Mouse (Mus musculus) forebrain, embryonic 13.5 days (tissue): Measurements from ENCODE around the gene Ankrd23. TPM values are rescaled to one million over a fixed set of nuclear protein-coding genes. Genes with fewer than 3 reads are reported as not detected.
A peak's percentile ranks its signal among the peaks of the same experiment; 100 is the strongest.
"Not testable (repeated sequence)": the region's sequence is repeated elsewhere in the genome, so short reads cannot be mapped to it uniquely, and the experiment has no call there.

ENCODE experiments used
- ATAC-seq: fragments of 200-750 bp; cut with Nextera tagmentation; 2 replicates; pipeline ENCODE4 v1.8.0; 2017
- H3K27ac ChIP-seq: fragments of 300-500 bp; sonication (generic); 2 replicates; pipeline ENCODE4 v1.5.1; 2015; ENCODE audit warnings: inconsistent platforms, mild to moderate bottlenecking, moderate library complexity
- H3K27me3 ChIP-seq: fragments of 300-500 bp; sonication (generic); 2 replicates; pipeline ENCODE4 v1.6.1; 2015; ENCODE audit warnings: mild to moderate bottlenecking, inconsistent platforms
- H3K36me3 ChIP-seq: fragments of 300-500 bp; sonication (generic); 2 replicates; pipeline ENCODE4 v1.6.1; 2015; ENCODE audit warnings: mild to moderate bottlenecking, inconsistent platforms; ENCODE audit not compliant: poor library complexity, severe bottlenecking
- H3K4me1 ChIP-seq: fragments of 300-500 bp; sonication (generic); 2 replicates; pipeline ENCODE4 v1.6.1; 2015; ENCODE audit warnings: inconsistent platforms
- H3K4me2 ChIP-seq: fragments of 300-500 bp; sonication (generic); 2 replicates; pipeline ENCODE4 v1.6.1; 2015; ENCODE audit warnings: inconsistent platforms, mild to moderate bottlenecking, moderate library complexity
- H3K4me3 ChIP-seq: fragments of 300-500 bp; sonication (generic); 2 replicates; pipeline ENCODE4 v1.5.1; 2015; ENCODE audit warnings: mild to moderate bottlenecking, inconsistent platforms
- H3K9ac ChIP-seq: fragments of 300-500 bp; sonication (generic); 2 replicates; pipeline ENCODE4 v1.6.1; 2015; ENCODE audit warnings: mild to moderate bottlenecking, inconsistent platforms
- H3K9me3 ChIP-seq: fragments of 300-500 bp; sonication (generic); replicated peaks from 2 replicates; pipeline ENCODE4 v1.6.1; 2016; ENCODE audit warnings: inconsistent platforms
- WGBS: fragments of 180-500 bp; shearing (Covaris S2); methylation state at CpG from one replicate; pipeline ENCODE4 v1.1.7; 2015; 5-methylcytosine and 5-hydroxymethylcytosine counted together
- polyA plus RNA-seq: library from polyadenylated mRNA; unstranded; fragments of >200 nt; fragmentation: Nextera tagmentation; extraction: Ambion mirVana; gene quantifications from 2 replicates; pipeline ENCODE4 v1.2.1, GENCODE M21; 2015

Ankrd23 gene
- polyA plus RNA-seq, result 11.3 and 12.3 TPM in 2 replicates

DNA sequence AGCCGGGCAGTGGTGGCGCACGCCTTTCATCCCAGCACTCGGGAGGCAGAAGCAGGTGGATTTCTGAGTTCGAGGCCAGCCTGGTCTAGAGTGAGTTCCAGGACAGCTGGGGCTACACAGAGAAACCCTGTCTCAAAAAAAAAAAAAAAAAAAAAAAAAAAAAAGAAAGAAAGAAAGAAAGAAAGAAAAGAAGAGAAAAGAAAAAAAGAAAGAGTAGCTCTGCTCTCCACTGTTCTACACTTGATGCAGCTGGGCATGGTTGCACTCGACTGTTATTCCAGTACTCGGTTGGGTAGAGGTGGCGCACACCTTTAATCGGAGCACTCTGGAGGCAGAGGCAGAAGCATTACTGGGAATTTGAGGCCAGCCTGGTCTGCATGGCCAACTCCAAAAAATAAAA lies at the start of gene Ankrd23:
Ankrd23 (minus strand) TSS at position 101 of the 400 bp plus-strand sequence.
- H3K4me2 ChIP-seq, H3K27me3 ChIP-seq, H3K4me1 ChIP-seq, H3K9ac ChIP-seq, ATAC-seq, H3K4me3 ChIP-seq, H3K9me3 ChIP-seq: not testable (repeated sequence)
- Histone ChIP-seq H3K27ac (peak within 1 kb of the TSS; percentile 44; the same call in 1 of the 2 replicates), H3K36me3 (peaks cover 31% of the 10 kb centered on the region)
- WGBS, result 95% methylated on average over 9 of the region's 9 CpGs

DNA sequence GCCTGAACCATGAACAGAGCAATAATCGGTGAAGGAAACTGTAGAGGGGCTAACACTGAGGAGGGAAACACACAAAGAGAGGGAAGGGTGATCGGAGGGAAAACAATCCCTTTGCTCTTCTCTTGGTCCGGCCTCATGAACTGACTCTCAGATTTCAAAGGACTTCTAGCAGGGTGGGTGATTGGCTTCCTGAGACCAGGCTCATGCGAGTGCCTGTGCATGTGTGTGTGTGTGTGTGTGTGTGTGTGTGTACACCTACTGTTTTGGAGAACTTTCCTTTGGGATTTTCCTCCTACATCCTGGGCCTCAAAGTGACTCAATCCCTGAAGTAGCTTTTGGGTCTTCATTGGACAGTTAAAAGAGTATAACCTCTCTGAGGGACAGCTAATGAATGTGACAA lies 49.6 kb upstream of the Ankrd23 start:
- Histone ChIP-seq H3K9me3 (no peaks in the 10 kb centered on the region), H3K4me1 (peaks cover 2% of the 10 kb centered on the region), H3K4me2 (no peak overlapping the region), H3K36me3 (no peaks in the 10 kb centered on the region), H3K9ac (no peak overlapping the region), H3K4me3 (no peak overlapping the region), H3K27me3 (peaks cover 78% of the 10 kb centered on the region), H3K27ac (no peak overlapping the region)
- no peak for ATAC-seq
- WGBS, result 28% methylated on average over 4 of the region's 4 CpGs

DNA sequence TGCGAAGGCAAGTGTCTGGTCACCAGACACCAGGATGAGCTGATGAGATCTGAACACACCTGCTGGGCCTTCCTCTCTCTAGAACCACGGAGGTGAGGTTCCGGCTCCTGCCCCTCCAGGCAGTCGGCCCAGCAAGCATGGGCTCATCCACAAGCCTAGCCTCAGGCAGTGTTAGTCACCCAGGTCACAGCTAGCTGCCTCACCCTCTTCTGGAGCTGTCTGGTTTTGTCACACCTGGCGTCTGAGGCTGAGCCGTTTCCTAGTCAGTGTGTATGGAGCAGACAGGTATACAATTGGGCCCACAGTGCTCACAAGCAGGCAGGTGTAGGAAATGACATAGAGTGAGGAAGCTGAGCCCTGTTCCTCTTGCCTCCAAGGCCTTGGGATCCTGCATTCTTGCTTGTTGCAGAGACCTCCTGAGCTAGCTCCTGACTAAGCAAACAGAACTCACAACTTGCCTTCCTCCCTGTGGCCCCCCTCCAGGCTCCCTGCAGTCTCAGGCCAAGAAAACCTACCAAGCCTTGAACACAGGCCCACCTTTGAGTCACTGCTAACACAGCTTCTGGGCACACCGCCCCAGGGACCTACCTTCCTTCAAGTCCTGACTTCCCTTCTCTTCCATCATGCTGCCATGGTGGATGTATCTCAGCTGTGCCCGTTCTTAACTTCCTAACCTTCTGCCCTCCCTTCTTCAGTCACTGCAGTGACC lies 46.9 kb upstream of the Ankrd23 start:
- no peak for ATAC-seq
- H3K27me3 ChIP-seq, result peaks cover 78% of the 10 kb centered on the region

DNA sequence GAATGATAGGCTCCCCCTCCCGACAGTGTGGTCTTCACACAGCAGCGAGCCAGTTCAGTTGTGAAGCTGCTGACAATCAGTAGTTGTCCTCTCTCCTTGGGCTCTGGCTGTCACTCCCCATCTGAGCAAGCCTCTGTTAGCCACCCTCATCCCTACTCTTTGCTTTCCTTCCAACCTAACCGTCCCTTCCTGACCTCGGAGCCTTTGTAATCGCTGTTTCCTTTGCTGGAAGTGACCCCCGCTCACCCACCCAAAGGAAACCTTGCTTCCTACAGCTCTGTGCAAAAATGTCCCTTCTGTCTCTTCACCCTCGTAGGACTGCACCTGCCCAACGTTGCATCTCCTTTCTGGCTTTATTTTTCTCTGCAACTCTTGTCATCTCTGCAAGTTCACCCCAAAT lies 45.5 kb upstream of the Ankrd23 start:
- ATAC-seq, result no peak
- WGBS, result 77% methylated on average over 8 of the region's 8 CpGs

More for the DNA sequence above, 46.9 kb upstream of the Ankrd23 start:
- Histone ChIP-seq H3K4me1 (peaks cover 23% of the 10 kb centered on the region), H3K27ac (no peak overlapping the region), H3K9ac (no peak overlapping the region), H3K4me3 (no peak overlapping the region), H3K9me3 (no peaks in the 10 kb centered on the region), H3K36me3 (no peaks in the 10 kb centered on the region), H3K4me2 (no peak overlapping the region)
- WGBS, result 86% methylated on average over 8 of the region's 8 CpGs

DNA sequence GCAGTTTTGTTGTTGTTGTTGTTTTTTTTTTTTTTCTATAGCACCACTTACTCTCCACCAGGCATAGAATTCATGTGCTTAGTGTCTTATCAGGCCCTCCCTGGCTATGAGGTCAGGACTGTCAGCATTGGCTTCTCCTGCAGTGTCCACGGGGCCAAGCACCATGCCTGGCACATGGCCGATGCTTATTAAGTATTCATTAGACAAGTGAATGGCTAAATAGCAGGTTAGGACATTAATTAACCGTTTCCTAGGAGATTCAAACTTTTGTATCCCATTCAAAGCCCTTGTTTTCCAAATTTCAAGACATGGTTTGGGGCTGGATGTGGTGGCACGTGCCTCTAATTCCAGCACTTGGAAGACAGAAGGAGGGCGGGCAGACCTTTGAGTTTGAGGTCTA lies 44.6 kb upstream of the Ankrd23 start:
- Histone ChIP-seq H3K9ac (no peak overlapping the region), H3K9me3 (no peaks in the 10 kb centered on the region), H3K4me1 (peaks cover 23% of the 10 kb centered on the region), H3K4me2 (no peak overlapping the region), H3K27ac (peak overlapping the region; percentile 87), H3K27me3 (peaks cover 80% of the 10 kb centered on the region), H3K36me3 (no peaks in the 10 kb centered on the region), H3K4me3 (no peak overlapping the region)
- ATAC-seq, result no peak
- 19% methylated on average over 5 of the region's 5 CpGs for WGBS

More for the DNA sequence above, 45.5 kb upstream of the Ankrd23 start:
- Histone ChIP-seq H3K9me3 (no peaks in the 10 kb centered on the region), H3K4me2 (no peak overlapping the region), H3K27me3 (peaks cover 83% of the 10 kb centered on the region), H3K36me3 (no peaks in the 10 kb centered on the region), H3K27ac (no peak overlapping the region), H3K4me1 (peaks cover 23% of the 10 kb centered on the region), H3K9ac (no peak overlapping the region), H3K4me3 (no peak overlapping the region)

DNA sequence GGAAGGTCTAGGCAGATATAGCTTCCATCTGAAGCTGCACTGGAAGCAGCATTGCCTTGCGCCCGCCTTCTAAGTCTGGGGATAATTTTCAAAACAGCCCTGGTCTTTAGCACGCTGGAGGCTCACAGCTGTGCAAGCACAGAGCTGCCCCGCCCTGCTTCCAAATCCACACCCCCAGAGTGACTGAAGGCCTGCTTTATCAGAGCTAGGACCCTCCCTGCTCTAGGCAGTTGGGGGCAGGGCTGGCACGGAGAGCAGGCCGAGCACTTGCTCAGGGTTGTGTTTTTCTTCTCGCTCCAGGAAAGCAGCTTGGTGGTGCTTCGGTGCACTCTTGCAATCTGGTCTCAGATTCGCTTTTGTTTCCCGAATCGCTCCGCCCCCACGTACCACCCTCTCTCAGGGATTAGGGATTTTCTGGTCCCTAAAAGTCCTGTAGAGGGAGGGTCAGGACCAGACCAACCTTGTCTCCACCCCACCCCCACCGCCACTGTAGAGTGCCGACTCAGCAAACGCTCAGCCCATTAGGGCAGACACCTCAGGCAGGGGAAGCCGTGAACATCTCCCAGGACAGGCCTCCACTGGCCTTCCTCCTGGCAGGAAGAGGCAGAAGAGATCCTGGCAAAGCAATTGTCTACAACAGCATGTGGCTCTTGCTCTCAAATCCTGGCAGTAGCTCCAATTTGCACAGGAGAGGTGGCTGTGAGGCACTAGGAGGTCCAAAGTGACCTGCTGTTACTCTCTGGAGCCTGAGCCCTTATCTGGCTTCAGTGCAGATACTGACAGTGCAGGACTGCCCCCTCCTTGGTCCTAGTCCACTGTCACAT lies 43.9 kb upstream of the Ankrd23 start:
- 0 out of 2 replicates have a peak overlapping the region, but pooled peaks have one; percentile 6 for H3K4me3 ChIP-seq
- peak; percentile 92 for ATAC-seq
- WGBS, result 2% methylated on average over 17 of the region's 17 CpGs

DNA sequence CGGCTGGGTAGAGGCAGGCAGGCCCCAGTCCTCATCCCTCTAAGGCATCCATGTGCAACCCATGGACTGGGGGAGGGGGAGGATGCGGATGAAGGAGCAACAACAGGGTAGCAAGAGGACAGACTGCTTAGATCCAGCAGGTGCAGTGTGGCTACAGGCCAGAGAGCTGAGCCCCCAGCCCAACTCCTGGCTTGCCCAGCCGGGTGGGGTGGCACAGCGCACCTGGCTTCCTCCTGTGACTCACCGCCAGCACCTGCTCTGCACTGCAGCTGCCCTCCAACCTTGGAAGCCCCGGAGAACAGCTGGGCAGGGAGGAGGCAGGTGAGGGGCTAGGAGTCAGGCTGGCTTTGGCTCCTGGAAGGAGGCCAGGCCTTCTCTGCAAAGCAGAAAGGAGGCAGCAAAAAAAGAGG lies 43.3 kb upstream of the Ankrd23 start:
- peak overlapping the region; percentile 22 for H3K9ac ChIP-seq
- WGBS, result 17% methylated on average over 6 of the region's 6 CpGs
- H3K4me2 ChIP-seq, result peak overlapping the region; percentile 49
- peaks cover 67% of the 10 kb centered on the region for H3K27me3 ChIP-seq
- peak; percentile 62 for ATAC-seq
- H3K9me3 ChIP-seq, result no peaks in the 10 kb centered on the region
- peaks cover 23% of the 10 kb centered on the region for H3K4me1 ChIP-seq
- H3K4me3 ChIP-seq, result no peak overlapping the region
- no peaks in the 10 kb centered on the region for H3K36me3 ChIP-seq
- H3K27ac ChIP-seq, result peak overlapping the region; percentile 87

More for the DNA sequence above, 43.9 kb upstream of the Ankrd23 start:
- Histone ChIP-seq H3K9me3 (no peaks in the 10 kb centered on the region), H3K9ac (peak overlapping the region; percentile 22), H3K36me3 (no peaks in the 10 kb centered on the region), H3K27me3 (peaks cover 73% of the 10 kb centered on the region), H3K4me2 (peak overlapping the region; percentile 49), H3K4me1 (peaks cover 23% of the 10 kb centered on the region), H3K27ac (peak overlapping the region; percentile 87)

DNA sequence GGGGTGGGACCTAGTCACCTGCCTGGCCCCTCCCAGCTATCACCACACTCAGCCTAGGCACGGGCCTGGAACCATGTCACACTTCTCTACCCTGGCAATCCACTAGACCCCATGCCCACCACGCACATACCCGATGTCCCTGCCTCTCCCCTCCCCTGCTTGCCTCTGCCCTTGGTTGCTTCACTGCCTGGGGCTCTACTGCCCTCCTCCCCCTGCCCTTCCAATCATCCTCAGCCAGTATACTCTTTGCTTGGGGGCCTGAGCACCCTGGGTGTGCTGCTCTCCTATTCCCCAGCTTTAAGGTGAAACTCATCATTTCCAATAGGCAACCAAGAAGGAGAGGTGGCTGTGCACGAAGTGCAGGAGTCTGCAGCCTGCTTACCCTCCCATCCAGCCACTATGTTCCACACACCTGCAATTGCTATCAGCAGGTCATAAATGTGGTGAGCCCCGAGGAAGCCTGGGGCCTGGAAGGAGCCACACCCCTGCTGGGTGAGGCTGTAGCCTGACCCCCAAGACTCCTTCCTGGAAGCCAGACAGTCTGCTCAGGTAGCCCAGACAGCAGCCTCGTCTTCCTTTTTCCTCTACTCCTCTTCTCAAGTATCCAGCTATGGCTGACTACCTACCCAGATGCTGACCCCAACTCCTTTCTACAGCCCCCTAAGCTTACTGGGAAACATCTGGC lies 40.5 kb upstream of the Ankrd23 start:
- no peak for ATAC-seq
- WGBS, result 74% methylated on average over 6 of the region's 6 CpGs
- Histone ChIP-seq H3K4me2 (no peak overlapping the region), H3K4me3 (no peak overlapping the region), H3K4me1 (peaks cover 29% of the 10 kb centered on the region), H3K9me3 (no peaks in the 10 kb centered on the region), H3K36me3 (no peaks in the 10 kb centered on the region), H3K27ac (no peak overlapping the region), H3K9ac (no peak overlapping the region), H3K27me3 (peaks cover 46% of the 10 kb centered on the region)

DNA sequence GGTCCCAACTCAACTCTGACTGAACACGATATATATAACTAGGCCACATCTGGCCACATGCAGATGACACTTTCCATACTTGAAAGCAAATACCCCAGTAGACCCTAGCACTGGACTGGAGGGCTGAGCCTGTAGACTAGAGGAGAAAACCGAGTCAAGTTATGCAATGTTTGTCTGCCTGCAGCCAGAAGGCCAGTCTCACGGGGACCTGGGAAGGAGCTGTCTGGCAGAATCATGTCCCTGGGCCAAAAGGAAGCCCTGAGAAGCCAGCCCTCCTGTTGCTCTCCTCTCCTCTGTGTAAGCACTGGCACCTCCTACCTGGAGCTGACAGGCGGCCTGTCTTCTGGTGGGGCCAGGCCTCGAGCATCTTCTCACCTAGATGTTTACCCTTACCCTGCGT lies 38.7 kb upstream of the Ankrd23 start:
- peaks cover 40% of the 10 kb centered on the region for H3K27me3 ChIP-seq
- no peaks in the 10 kb centered on the region for H3K36me3 ChIP-seq
- 66% methylated on average over 6 of the region's 6 CpGs for WGBS
- H3K9me3 ChIP-seq, result no peaks in the 10 kb centered on the region
- no peak overlapping the region for H3K4me2 ChIP-seq
- no peak for ATAC-seq
- no peak overlapping the region for H3K9ac ChIP-seq
- H3K4me3 ChIP-seq, result no peak overlapping the region
- H3K4me1 ChIP-seq, result peaks cover 18% of the 10 kb centered on the region
- no peak overlapping the region for H3K27ac ChIP-seq

DNA sequence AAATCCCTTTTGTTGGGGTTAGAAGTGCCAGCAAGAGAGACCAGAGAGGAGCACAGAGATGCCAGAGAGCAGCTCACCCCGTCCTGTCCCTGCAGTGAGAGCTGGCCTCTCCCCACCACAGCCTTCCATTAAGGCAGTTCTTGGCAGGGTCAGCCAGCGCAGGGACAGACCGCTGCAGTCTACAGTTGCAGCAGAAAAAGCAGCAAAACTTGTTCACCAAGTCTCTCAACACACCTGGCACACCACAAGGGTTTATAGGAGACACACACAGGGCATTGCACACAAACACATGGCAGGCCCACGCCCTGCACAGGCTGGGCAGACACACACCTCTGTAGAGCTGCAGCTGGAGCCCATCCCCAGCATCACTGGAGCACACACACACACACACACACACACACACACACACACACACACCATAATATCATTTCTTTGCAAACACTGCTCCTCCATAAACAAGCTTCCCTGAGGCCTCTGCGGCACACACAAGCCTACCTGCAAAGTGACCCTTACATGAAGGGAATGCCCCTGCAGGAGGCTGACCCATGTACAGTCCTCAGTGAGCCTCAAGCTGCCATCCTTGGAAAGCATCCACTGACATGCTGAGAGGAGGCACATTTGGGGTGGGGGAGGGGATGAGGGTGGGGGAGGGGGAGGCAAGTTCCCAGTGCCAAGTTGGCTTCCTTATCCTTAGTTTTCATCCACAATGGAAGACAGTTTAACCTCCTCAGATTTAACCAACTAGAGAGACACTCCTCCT lies 37.7 kb upstream of the Ankrd23 start:
- no peak overlapping the region for H3K9ac ChIP-seq
- WGBS, result 87% methylated on average over 5 of the region's 5 CpGs
- H3K27ac ChIP-seq, result no peak overlapping the region
- ATAC-seq, result no peak
- H3K4me1 ChIP-seq, result peaks cover 8% of the 10 kb centered on the region; the same call in 1 of the 2 replicates
- H3K9me3 ChIP-seq, result no peaks in the 10 kb centered on the region
- H3K4me2 ChIP-seq, result no peak overlapping the region
- no peaks in the 10 kb centered on the region for H3K36me3 ChIP-seq
- H3K4me3 ChIP-seq, result no peak overlapping the region
- peaks cover 32% of the 10 kb centered on the region for H3K27me3 ChIP-seq

DNA sequence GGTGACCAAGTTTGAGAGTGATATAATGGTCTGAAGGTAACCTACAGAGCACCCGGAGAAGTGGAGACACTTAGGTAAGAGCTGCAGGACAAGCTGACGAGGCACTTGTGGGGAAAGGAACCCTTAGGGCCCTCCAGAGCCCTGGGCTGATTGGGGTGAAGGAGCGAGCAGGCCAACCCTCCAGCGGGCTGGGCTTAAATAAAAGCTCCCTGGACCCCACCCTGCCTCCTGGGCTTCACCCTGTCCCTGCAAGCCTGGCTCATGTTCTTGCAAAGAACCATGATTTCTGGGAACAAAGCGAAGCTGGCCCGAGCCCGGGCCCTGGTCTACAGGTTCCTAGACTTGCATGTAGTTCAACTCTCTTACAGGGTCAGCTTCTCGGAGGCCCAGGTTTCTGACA lies 36.8 kb upstream of the Ankrd23 start:
- Histone ChIP-seq H3K4me1 (peaks cover 7% of the 10 kb centered on the region; the same call in 1 of the 2 replicates), H3K4me3 (no peak overlapping the region), H3K4me2 (no peak overlapping the region), H3K27ac (no peak overlapping the region), H3K36me3 (no peaks in the 10 kb centered on the region), H3K9ac (no peak overlapping the region), H3K9me3 (no peaks in the 10 kb centered on the region), H3K27me3 (peaks cover 24% of the 10 kb centered on the region)
- no peak for ATAC-seq
- 77% methylated on average over 8 of the region's 8 CpGs for WGBS
